Mouse (Mus musculus): ENCODE results near the gene Nacc2. TPM values are rescaled to one million over a fixed set of nuclear protein-coding genes. Genes with fewer than 3 reads are reported as not detected.

Nacc2 gene
- polyA plus RNA-seq, 1 experiment from 2014 or later, result 12.4 TPM

- Histone ChIP-seq H3K36me3 (no peaks in the 10 kb centered on the region), H3K4me3 (no peak overlapping the region), H3K4me2 (replicated peaks) (no peak overlapping the region), H3K27me3 (no peaks in the 10 kb centered on the region), H3K9ac (replicated peaks) (no peak overlapping the region), H3K4me1 (peaks cover 31% of the 10 kb centered on the region), H3K9me3 (no peaks in the 10 kb centered on the region), H3K27ac (replicated peaks) (no peak overlapping the region)
- ATAC-seq (replicated peaks), result no peak
- WGBS, result 90% methylated on average over 2 of the region's 2 CpGs
Measured at GRCm38 (mm10) chr2:26089005-26089404, 34.0 kb downstream of the Nacc2 start.

- no peak for ATAC-seq (replicated peaks)
- 83% methylated on average over 4 of the region's 4 CpGs for WGBS
- Histone ChIP-seq H3K27me3 (no peaks in the 10 kb centered on the region), H3K4me2 (replicated peaks) (no peak overlapping the region), H3K4me1 (peaks cover 17% of the 10 kb centered on the region), H3K4me3 (no peak overlapping the region), H3K36me3 (no peaks in the 10 kb centered on the region), H3K27ac (replicated peaks) (no peak overlapping the region), H3K9ac (replicated peaks) (no peak overlapping the region), H3K9me3 (no peaks in the 10 kb centered on the region)
Measured at GRCm38 (mm10) chr2:26086926-26087600, 36.0 kb downstream of the Nacc2 start.

GRCm38 (mm10) chr2:26086505-26086904 is 36.5 kb downstream of the Nacc2 start:
- Histone ChIP-seq H3K9me3 (no peaks in the 10 kb centered on the region), H3K4me2 (replicated peaks) (no peak overlapping the region), H3K4me3 (no peak overlapping the region), H3K27ac (replicated peaks) (no peak overlapping the region), H3K4me1 (peaks cover 12% of the 10 kb centered on the region), H3K27me3 (no peaks in the 10 kb centered on the region), H3K9ac (replicated peaks) (no peak overlapping the region), H3K36me3 (no peaks in the 10 kb centered on the region)
- 81% methylated on average over 4 of the region's 4 CpGs for WGBS
- no peak for ATAC-seq (replicated peaks)

GRCm38 (mm10) chr2:26082883-26083282 is 40.1 kb downstream of the Nacc2 start:
- no peak for ATAC-seq (replicated peaks)
- Histone ChIP-seq H3K4me3 (no peak overlapping the region), H3K27me3 (no peaks in the 10 kb centered on the region), H3K9me3 (no peaks in the 10 kb centered on the region), H3K9ac (replicated peaks) (no peak overlapping the region), H3K36me3 (no peaks in the 10 kb centered on the region), H3K4me1 (no peaks in the 10 kb centered on the region), H3K27ac (replicated peaks) (no peak overlapping the region), H3K4me2 (replicated peaks) (no peak overlapping the region)
- 84% methylated on average over 4 of the region's 4 CpGs for WGBS

GRCm38 (mm10) chr2:26080830-26081229 is 42.2 kb downstream of the Nacc2 start:
- Histone ChIP-seq H3K36me3 (no peaks in the 10 kb centered on the region), H3K9ac (replicated peaks) (no peak overlapping the region), H3K4me3 (no peak overlapping the region), H3K27ac (replicated peaks) (no peak overlapping the region), H3K27me3 (no peaks in the 10 kb centered on the region), H3K9me3 (no peaks in the 10 kb centered on the region), H3K4me1 (no peaks in the 10 kb centered on the region), H3K4me2 (replicated peaks) (no peak overlapping the region)
- ATAC-seq (replicated peaks), result no peak
- WGBS, result 90% methylated on average over 3 of the region's 3 CpGs

- Histone ChIP-seq H3K4me2 (replicated peaks) (no peak overlapping the region), H3K36me3 (no peaks in the 10 kb centered on the region), H3K4me3 (no peak overlapping the region), H3K9me3 (no peaks in the 10 kb centered on the region), H3K27me3 (no peaks in the 10 kb centered on the region), H3K9ac (replicated peaks) (no peak overlapping the region), H3K27ac (replicated peaks) (no peak overlapping the region), H3K4me1 (no peaks in the 10 kb centered on the region)
- 83% methylated on average over 4 of the region's 4 CpGs for WGBS
- no peak for ATAC-seq (replicated peaks)
Measured at GRCm38 (mm10) chr2:26079409-26079808, 43.6 kb downstream of the Nacc2 start.

GRCm38 (mm10) chr2:26077068-26077467 is 46.0 kb downstream of the Nacc2 start:
- Histone ChIP-seq H3K4me2 (replicated peaks) (no peak overlapping the region), H3K4me3 (no peak overlapping the region), H3K27ac (replicated peaks) (no peak overlapping the region), H3K27me3 (no peaks in the 10 kb centered on the region), H3K36me3 (no peaks in the 10 kb centered on the region), H3K9me3 (no peaks in the 10 kb centered on the region), H3K9ac (replicated peaks) (no peak overlapping the region), H3K4me1 (no peaks in the 10 kb centered on the region)
- ATAC-seq (replicated peaks), result no peak
- 77% methylated on average over 4 of the region's 4 CpGs for WGBS

GRCm38 (mm10) chr2:26076121-26076520 is 46.9 kb downstream of the Nacc2 start:
- Histone ChIP-seq H3K4me3 (no peak overlapping the region), H3K4me1 (no peaks in the 10 kb centered on the region), H3K27me3 (no peaks in the 10 kb centered on the region), H3K4me2 (replicated peaks) (no peak overlapping the region), H3K9ac (replicated peaks) (no peak overlapping the region), H3K27ac (replicated peaks) (no peak overlapping the region), H3K9me3 (no peaks in the 10 kb centered on the region), H3K36me3 (no peaks in the 10 kb centered on the region)
- ATAC-seq (replicated peaks), result no peak
- WGBS, result 70% methylated on average over 2 of the region's 2 CpGs

GRCm38 (mm10) chr2:26074551-26074950 is 48.5 kb downstream of the Nacc2 start:
- no peak overlapping the region for H3K4me3 ChIP-seq
- WGBS, result 89% methylated on average over 5 of the region's 5 CpGs
- ATAC-seq (replicated peaks), result no peak

GRCm38 (mm10) chr2:26068592-26068991 is 54.4 kb downstream of the Nacc2 start:
- Histone ChIP-seq H3K4me1 (peaks cover 14% of the 10 kb centered on the region), H3K9ac (replicated peaks) (no peak overlapping the region), H3K36me3 (no peaks in the 10 kb centered on the region), H3K27ac (replicated peaks) (no peak overlapping the region), H3K27me3 (no peaks in the 10 kb centered on the region), H3K4me3 (no peak overlapping the region), H3K9me3 (no peaks in the 10 kb centered on the region), H3K4me2 (replicated peaks) (no peak overlapping the region)
- no peak for ATAC-seq (replicated peaks)
- 78% methylated on average over 1 of the region's 1 CpGs for whole genome bisulfite sequencing

More at GRCm38 (mm10) chr2:26074551-26074950, 48.5 kb downstream of the Nacc2 start:
- Histone ChIP-seq H3K27ac (replicated peaks) (no peak overlapping the region), H3K9me3 (no peaks in the 10 kb centered on the region), H3K9ac (replicated peaks) (no peak overlapping the region), H3K36me3 (no peaks in the 10 kb centered on the region), H3K4me1 (no peaks in the 10 kb centered on the region), H3K4me2 (replicated peaks) (no peak overlapping the region), H3K27me3 (no peaks in the 10 kb centered on the region)

GRCm38 (mm10) chr2:26068175-26068574 is 54.8 kb downstream of the Nacc2 start:
- H3K9me3 ChIP-seq, result no peaks in the 10 kb centered on the region

GRCm38 (mm10) chr2:26066527-26066926 is 56.5 kb downstream of the Nacc2 start:
- 0 out of 2 replicates have a peak, but pooled peaks cover 2% of the 10 kb centered on the region for H3K27me3 ChIP-seq
- H3K4me1 ChIP-seq, result peaks cover 16% of the 10 kb centered on the region
- WGBS, result 34% methylated on average over 14 of the region's 14 CpGs
- ATAC-seq (replicated peaks), result peak; percentile 64
- H3K4me2 ChIP-seq (replicated peaks), result 0 out of 2 replicates have a peak overlapping the region, but pooled peaks have one; percentile 17
- peak overlapping the region; percentile 80 for H3K27ac ChIP-seq (replicated peaks)
- H3K9me3 ChIP-seq, result no peaks in the 10 kb centered on the region
- H3K9ac ChIP-seq (replicated peaks), result peak overlapping the region; percentile 16; the same call in 1 of the 2 replicates
- no peaks in the 10 kb centered on the region for H3K36me3 ChIP-seq
- no peak overlapping the region for H3K4me3 ChIP-seq

More at GRCm38 (mm10) chr2:26068175-26068574, 54.8 kb downstream of the Nacc2 start:
- Histone ChIP-seq H3K9ac (replicated peaks) (no peak overlapping the region), H3K4me3 (no peak overlapping the region), H3K4me2 (replicated peaks) (no peak overlapping the region), H3K27me3 (no peaks in the 10 kb centered on the region), H3K36me3 (no peaks in the 10 kb centered on the region), H3K4me1 (peaks cover 14% of the 10 kb centered on the region), H3K27ac (replicated peaks) (no peak overlapping the region)
- 78% methylated on average over 7 of the region's 7 CpGs for whole genome bisulfite sequencing
- no peak for ATAC-seq (replicated peaks)

Data from forebrain, embryonic 15.5 days (tissue).